Mouse (Mus musculus): ENCODE measurements around the gene Olfr1195. TPM values are rescaled to one million over a fixed set of nuclear protein-coding genes. Genes with fewer than 3 reads are reported as not detected.
"Not testable (repeated sequence)": the region's sequence is repeated elsewhere in the genome, so short reads cannot be mapped to it uniquely, and the experiment has no call there.

The Olfr1195 gene
- total RNA-seq (2021) = not detected

DNA sequence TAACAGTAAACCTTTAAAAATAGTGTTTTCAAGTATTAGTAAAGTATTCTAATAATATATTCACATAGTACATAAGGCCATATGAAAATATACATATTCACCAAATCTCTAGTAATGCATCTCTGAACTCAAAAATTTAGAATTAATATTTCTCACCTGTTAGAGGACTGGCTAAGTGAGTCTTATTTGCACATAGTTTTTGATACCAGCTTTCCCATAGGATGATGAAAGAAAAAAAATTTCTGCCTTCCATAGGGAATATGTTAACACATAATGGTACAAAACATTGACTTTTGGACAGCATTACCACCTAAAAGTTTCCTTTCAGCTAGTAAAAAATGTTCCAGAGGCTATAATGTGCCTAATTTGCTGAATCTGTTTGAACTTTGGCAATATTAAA, at the start of gene Olfr1195:
Olfr1195 (minus strand) TSS at position 101 of the 400 bp plus-strand sequence.
- intact Hi-C loops (cut with DNase I) = no loop called here
- no peak for DNase-seq (ENCODE audit: extremely low spot score in 1 of 2, low spot score in 2 of 2)

DNA sequence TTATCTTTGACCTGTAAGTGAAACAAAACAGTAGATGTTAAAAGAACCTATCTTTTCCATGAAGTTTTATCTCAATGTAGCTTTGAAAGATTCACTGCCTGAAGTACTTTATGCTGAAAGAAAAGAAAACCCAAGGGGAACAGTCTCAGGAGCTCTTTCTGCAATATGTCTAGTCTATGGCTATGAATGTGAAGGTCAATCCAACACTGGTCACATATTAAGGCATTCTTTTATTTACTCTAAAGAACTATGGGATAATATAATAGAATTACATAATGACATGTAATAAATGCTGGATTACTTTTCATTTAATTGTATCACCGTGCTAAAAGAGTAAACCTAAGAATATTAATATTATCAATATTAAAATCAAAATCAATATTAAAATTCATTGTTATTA, 43.3 kb upstream of the Olfr1195 start, which contains the start of gene Olfr1197:
Olfr1197 (minus strand) TSS at position 101 of the 400 bp plus-strand sequence.
- intact Hi-C loops (cut with DNase I) = no loop called here
- DNase-seq (ENCODE audit: extremely low spot score in 1 of 2, low spot score in 2 of 2) = no peak

DNA sequence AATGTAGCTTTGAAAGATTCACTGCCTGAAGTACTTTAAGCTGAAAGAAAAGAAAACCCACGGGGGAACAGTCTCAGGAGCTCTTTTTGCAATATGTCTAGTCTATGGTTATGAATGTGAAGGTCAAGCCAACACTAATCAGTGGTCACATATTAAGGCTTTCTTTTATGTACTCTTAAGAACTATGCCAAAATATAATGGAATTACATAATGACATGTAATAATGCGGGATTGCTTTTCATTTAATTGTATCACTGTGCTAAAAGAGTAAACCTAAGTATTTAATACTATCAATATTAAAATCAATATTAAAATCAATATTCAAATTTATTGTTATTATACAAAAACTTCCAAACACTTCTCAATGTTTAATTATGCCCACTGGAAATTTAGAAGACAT, 15.5 kb upstream of the Olfr1195 start, which contains the start of gene Olfr1196:
Olfr1196 (minus strand) TSS at position 101 of the 400 bp plus-strand sequence.
- DNase-seq (ENCODE audit: extremely low spot score in 1 of 2, low spot score in 2 of 2) = no peak
- intact Hi-C loops (cut with DNase I) = no loop called here

DNA sequence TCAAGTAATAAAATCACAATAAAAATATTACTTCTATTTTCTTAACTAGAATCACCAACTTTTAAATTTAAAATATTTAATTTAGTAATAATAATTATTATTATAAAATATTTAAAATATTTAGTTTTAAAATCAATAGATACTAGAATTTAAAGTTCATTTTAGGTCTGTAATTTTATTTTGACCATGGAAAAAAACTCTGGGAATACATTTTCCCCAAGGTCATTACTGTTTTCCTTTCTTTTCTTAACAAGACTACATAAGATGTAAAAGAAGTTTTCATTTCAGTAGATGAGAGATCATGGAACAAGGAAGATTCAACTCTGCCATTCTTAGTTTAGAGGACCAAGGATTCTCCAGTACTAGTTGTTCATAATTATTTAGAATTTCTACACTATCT, 13.7 kb downstream of the Olfr1195 start, which contains the start of gene Olfr1193:
Olfr1193 (plus strand) TSS at position 301 of the 400 bp plus-strand sequence.
- intact Hi-C loops (cut with DNase I); DNase-seq (ENCODE audit: extremely low spot score in 1 of 2, low spot score in 2 of 2): not testable (repeated sequence)

DNA sequence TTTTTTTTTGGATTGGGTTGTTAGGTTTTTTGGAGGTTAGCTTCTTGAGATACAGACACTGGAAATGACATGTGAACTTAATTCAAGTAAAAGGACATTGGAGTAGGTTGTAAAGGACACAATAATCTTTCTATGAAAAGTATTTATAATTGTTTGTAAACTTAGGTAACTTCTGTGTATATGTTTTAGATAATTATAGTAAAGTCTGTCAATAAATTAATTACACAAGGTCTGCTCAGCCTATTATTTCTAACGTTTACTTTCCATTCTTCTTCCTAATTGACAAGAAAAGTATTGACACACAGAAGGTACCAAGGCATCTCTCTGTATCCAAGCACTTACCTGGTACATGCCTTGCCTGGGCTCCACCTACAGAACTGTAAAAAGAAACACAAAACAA, 40.8 kb downstream of the Olfr1195 start, which contains the start of gene Olfr1192-ps1:
Olfr1192-ps1 (plus strand) TSS at position 301 of the 400 bp plus-strand sequence.
- intact Hi-C loops (cut with DNase I) = no loop called here

DNA sequence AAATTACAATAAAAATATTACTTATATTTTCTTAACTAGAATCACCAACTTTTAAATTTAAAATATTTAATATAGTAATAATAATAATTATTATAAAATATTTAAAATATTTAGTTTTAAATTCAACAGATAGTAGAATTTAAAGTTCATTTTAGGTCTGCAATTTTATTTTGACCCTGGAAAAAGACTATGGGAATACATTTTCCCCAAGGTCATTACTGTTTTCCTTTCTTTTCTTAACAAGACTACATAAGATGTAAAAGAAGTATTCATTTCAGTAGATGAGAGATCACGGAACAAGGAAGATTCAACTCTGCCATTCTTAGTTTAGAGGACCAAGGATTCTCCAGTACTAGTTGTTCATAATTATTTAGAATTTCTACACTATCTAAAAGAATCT, 48.7 kb downstream of the Olfr1195 start, which contains the start of gene Olfr1191-ps1:
Olfr1191-ps1 (plus strand) TSS at position 301 of the 400 bp plus-strand sequence.
- intact Hi-C loops (cut with DNase I); DNase-seq (ENCODE audit: extremely low spot score in 1 of 2, low spot score in 2 of 2): not testable (repeated sequence)

More for the DNA sequence above, 40.8 kb downstream of the Olfr1195 start, which contains the start of gene Olfr1192-ps1:
- DNase-seq (ENCODE audit: extremely low spot score in 1 of 2, low spot score in 2 of 2) = no peak

Other genes starting within 250 kb of the Olfr1195 start
- gene Gm13757, start 240.1 kb downstream of the Olfr1195 start, total RNA-seq (2021) = not detected
- not detected for gene Olfr1183, start 234.3 kb downstream of the Olfr1195 start, total RNA-seq (2021)
- gene Olfr1184, start 205.6 kb downstream of the Olfr1195 start, total RNA-seq (2021) = not detected
- not detected for gene Olfr1185-ps1, start 195.9 kb downstream of the Olfr1195 start, total RNA-seq (2021)
- gene Olfr1186, start 170.6 kb downstream of the Olfr1195 start, total RNA-seq (2021) = not detected
- gene Olfr1188, start 132.3 kb downstream of the Olfr1195 start, total RNA-seq (2021) = not detected
- gene Olfr1189, start 102.7 kb downstream of the Olfr1195 start, total RNA-seq (2021) = not detected
- under 1 TPM in 1 of 2 experiments, not detected in 1; 0.06 TPM for gene Olfr1191-ps1, start 48.6 kb downstream of the Olfr1195 start, total RNA-seq (2021)
- not detected for gene Olfr1192-ps1, start 40.7 kb downstream of the Olfr1195 start, total RNA-seq (2021)
- gene Olfr1193, start 13.6 kb downstream of the Olfr1195 start, total RNA-seq (2021) = not detected
- gene Olfr1196, start 15.4 kb upstream of the Olfr1195 start, total RNA-seq (2021) = not detected
- not detected for gene Olfr1197, start 43.2 kb upstream of the Olfr1195 start, total RNA-seq (2021)
- not detected for gene Olfr1198, start 62.2 kb upstream of the Olfr1195 start, total RNA-seq (2021)
- gene Olfr1199, start 71.3 kb upstream of the Olfr1195 start, total RNA-seq (2021) = not detected
- gene Olfr1200, start 81.3 kb upstream of the Olfr1195 start, total RNA-seq (2021) = not detected
- not detected for gene Olfr1201, start 103.8 kb upstream of the Olfr1195 start, total RNA-seq (2021)
- gene Olfr1202, start 125.3 kb upstream of the Olfr1195 start, total RNA-seq (2021) = not detected
- gene Olfr1205, start 140.6 kb upstream of the Olfr1195 start, total RNA-seq (2021) = not detected
- gene Olfr1204, start 160.1 kb upstream of the Olfr1195 start, total RNA-seq (2021) = not detected
- gene Olfr1206, start 174.0 kb upstream of the Olfr1195 start, total RNA-seq (2021) = not detected
- gene Olfr1208, start 213.1 kb upstream of the Olfr1195 start, total RNA-seq (2021) = not detected
- gene Olfr1209, start 226.0 kb upstream of the Olfr1195 start, total RNA-seq (2021) = not detected
- not detected for gene Olfr1211, start 248.9 kb upstream of the Olfr1195 start, total RNA-seq (2021)

All from left cerebral cortex, postnatal 10 days (tissue).